Mouse (Mus musculus) lung, postnatal 0 days (tissue): ENCODE measurements around the gene 1700034J05Rik.

Source experiments
- CTCF ChIP-seq: IDR thresholded peaks from 2 replicates; pipeline ENCODE4 v1.5.1; 2016; ENCODE audit warnings: antibody characterized with exemption, mild to moderate bottlenecking
- EP300 ChIP-seq: IDR thresholded peaks from 2 replicates; pipeline ENCODE4 v1.6.1; 2016; ENCODE audit warnings: antibody characterized with exemption, mild to moderate bottlenecking, control low read depth

DNA sequence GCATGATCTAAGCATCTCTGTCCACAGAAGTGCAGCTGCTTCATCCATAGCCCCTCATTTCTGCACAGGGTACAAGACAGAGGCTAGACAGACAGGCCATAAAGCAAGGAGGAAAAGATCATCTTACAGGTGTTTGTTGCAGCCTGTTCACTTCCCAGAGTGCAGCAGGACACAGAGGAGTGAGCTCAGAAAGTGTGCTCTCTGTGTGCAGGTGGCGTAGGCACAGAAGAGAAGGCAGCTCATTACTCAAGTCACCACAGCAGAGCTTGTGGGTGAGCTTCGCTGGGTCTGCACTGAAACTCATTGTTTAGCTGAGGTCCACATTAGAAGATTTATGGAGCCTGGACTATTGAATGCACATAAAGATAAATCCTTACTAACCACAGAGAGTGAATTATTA lies 45.5 kb upstream of the 1700034J05Rik start:
- TF ChIP-seq CTCF: no peak
- no peak for TF ChIP-seq EP300
